Mouse (Mus musculus) spleen, postnatal 36 days (tissue): Measurements from ENCODE around the gene 4833427G06Rik.
"Not testable (repeated sequence)": the region's sequence is repeated elsewhere in the genome, so short reads cannot be mapped to it uniquely, and the experiment has no call there.

Experiments
- DNase-seq, 2 experiments: peaks; one replicate each; pipeline ENCODE4 v3.0.0; 2022; ENCODE audit warnings: low spot score in 2 of 2, mixed read lengths in 1 of 2

4833427G06Rik gene

GRCm38 (mm10) chr9:51101756-51102425 is at the start of gene 4833427G06Rik:
Gene 4833427G06Rik (minus strand): TSS chr9:51102078.
- no peak for DNase-seq

- DNase-seq, result no peak
These were observed 45.4 kb upstream of the 4833427G06Rik start for GRCm38 (mm10) chr9:51147294-51147693.

- DNase-seq, result no peak
These were observed 44.6 kb upstream of the 4833427G06Rik start for GRCm38 (mm10) chr9:51146496-51146895.

- DNase-seq, result no peak
These were observed 42.3 kb upstream of the 4833427G06Rik start for GRCm38 (mm10) chr9:51144218-51144617.

- no peak for DNase-seq
These were observed 41.6 kb upstream of the 4833427G06Rik start for GRCm38 (mm10) chr9:51143437-51143836.

- no peak for DNase-seq
These were observed 38.8 kb upstream of the 4833427G06Rik start for GRCm38 (mm10) chr9:51140711-51141110.

GRCm38 (mm10) chr9:51139401-51139800 is 37.5 kb upstream of the 4833427G06Rik start:
- not testable (repeated sequence) for DNase-seq

- no peak for DNase-seq
These were observed 36.4 kb upstream of the 4833427G06Rik start for GRCm38 (mm10) chr9:51138301-51138700.

- no peak for DNase-seq
These were observed 36.0 kb upstream of the 4833427G06Rik start for GRCm38 (mm10) chr9:51137836-51138235.

GRCm38 (mm10) chr9:51137432-51137831 is 35.6 kb upstream of the 4833427G06Rik start:
- DNase-seq, result no peak

- no peak for DNase-seq
These were observed 35.1 kb upstream of the 4833427G06Rik start for GRCm38 (mm10) chr9:51136985-51137384.

- no peak for DNase-seq
These were observed 12.9 kb upstream of the 4833427G06Rik start for GRCm38 (mm10) chr9:51114767-51115166.

- DNase-seq, result no peak
These were observed 3.9 kb upstream of the 4833427G06Rik start for GRCm38 (mm10) chr9:51105751-51106150.

- DNase-seq, result no peak
These were observed 2.1 kb upstream of the 4833427G06Rik start for GRCm38 (mm10) chr9:51103808-51104514.

- DNase-seq, result no peak
These were observed 1.3 kb upstream of the 4833427G06Rik start for GRCm38 (mm10) chr9:51102963-51103807.

- no peak for DNase-seq
These were observed 5.6 kb downstream of the 4833427G06Rik start for GRCm38 (mm10) chr9:51096306-51096705.

- DNase-seq, result no peak
These were observed 8.2 kb downstream of the 4833427G06Rik start for GRCm38 (mm10) chr9:51093697-51094096.

- DNase-seq, result no peak
These were observed 20.3 kb downstream of the 4833427G06Rik start for GRCm38 (mm10) chr9:51081614-51082013.

GRCm38 (mm10) chr9:51076979-51077315 is 24.9 kb downstream of the 4833427G06Rik start, which contains the start of gene Layn:
Gene Layn (minus strand): TSS chr9:51077094.
- DNase-seq, result peak; percentile 43 to 50

- no peak for DNase-seq
These were observed 25.4 kb downstream of the 4833427G06Rik start for GRCm38 (mm10) chr9:51076300-51076978.

- DNase-seq, result no peak
These were observed 26.1 kb downstream of the 4833427G06Rik start for GRCm38 (mm10) chr9:51075780-51076179.

- DNase-seq, result no peak
These were observed 31.1 kb downstream of the 4833427G06Rik start for GRCm38 (mm10) chr9:51070801-51071200.
